Mouse (Mus musculus): Measurements from ENCODE around the gene Ywhag. TPM values are rescaled to one million over a fixed set of nuclear protein-coding genes. Genes with fewer than 3 reads are reported as not detected.
A peak's percentile ranks its signal among the peaks of the same experiment; 100 is the strongest.

The Ywhag gene
- total RNA-seq, 1 experiment from 2014 or later = 477 TPM

- peak; percentile 82 for DNase-seq
These were observed 46.7 kb downstream of the Ywhag start, which contains the start of gene Hspb1 for GRCm38 (mm10) chr5:135887675-135888102. Hspb1 (plus strand) TSS chr5:135887919.

GRCm38 (mm10) chr5:135884641-135885040 lies 49.8 kb downstream of the Ywhag start:
- no peak for DNase-seq

GRCm38 (mm10) chr5:135879449-135880158 lies 54.8 kb downstream of the Ywhag start:
- DNase-seq = peak; percentile 84

- DNase-seq = peak; percentile 51
These were observed 56.6 kb downstream of the Ywhag start for GRCm38 (mm10) chr5:135877831-135878231.

GRCm38 (mm10) chr5:135877180-135877579 lies 57.2 kb downstream of the Ywhag start:
- DNase-seq = peak; percentile 65

GRCm38 (mm10) chr5:135873753-135874152 lies 60.7 kb downstream of the Ywhag start:
- DNase-seq = no peak

- no peak for DNase-seq
These were observed 61.4 kb downstream of the Ywhag start for GRCm38 (mm10) chr5:135872996-135873395.

GRCm38 (mm10) chr5:135870505-135870904 lies 63.9 kb downstream of the Ywhag start:
- no peak for DNase-seq

- DNase-seq = no peak
These were observed 64.6 kb downstream of the Ywhag start for GRCm38 (mm10) chr5:135869661-135870423.

- DNase-seq = no peak
These were observed 65.8 kb downstream of the Ywhag start for GRCm38 (mm10) chr5:135868653-135869052.

GRCm38 (mm10) chr5:135867637-135868593 lies 66.5 kb downstream of the Ywhag start:
- DNase-seq = peak; percentile 37

- no peak for DNase-seq
These were observed 67.8 kb downstream of the Ywhag start for GRCm38 (mm10) chr5:135866662-135867061.

Other genes starting within 250 kb of the Ywhag start
- gene Tmem120a, start 190.2 kb downstream of the Ywhag start, total RNA-seq (2021) = 36.7 and 37.8 TPM in 2 replicates
- gene Styxl1, start 156.2 kb downstream of the Ywhag start, total RNA-seq (2021) = 0.36 TPM in 1 of 2 replicates, not detected in the other
- gene Mdh2, start 156.1 kb downstream of the Ywhag start, total RNA-seq (2021) = 408 and 463 TPM in 2 replicates
- 1.7 and 5.6 TPM in 2 replicates for gene Srrm3, start 127.7 kb downstream of the Ywhag start, total RNA-seq (2021)
- 80.7 and 133 TPM in 2 replicates for gene Hspb1, start 46.7 kb downstream of the Ywhag start, total RNA-seq (2021)
- 4.3 and 7.9 TPM in 2 replicates for gene Ssc4d, start 39.9 kb upstream of the Ywhag start, total RNA-seq (2021)
- gene Zp3, start 45.5 kb upstream of the Ywhag start, total RNA-seq (2021) = not detected in 2 replicates
- gene Dtx2, start 60.2 kb upstream of the Ywhag start, total RNA-seq (2021) = 12.4 and 13.4 TPM in 2 replicates
- gene Upk3b, start 103.9 kb upstream of the Ywhag start, total RNA-seq (2021) = 1.4 and 3.0 TPM in 2 replicates
- not detected in 2 replicates for gene Upk3bl, start 119.9 kb upstream of the Ywhag start, total RNA-seq (2021)
- 13.8 and 19.1 TPM in 2 replicates for gene Rasa4, start 149.3 kb upstream of the Ywhag start, total RNA-seq (2021)
- gene Polr2j, start 182.0 kb upstream of the Ywhag start, total RNA-seq (2021) = 76.9 and 82.2 TPM in 2 replicates
- 13.8 and 14.3 TPM in 2 replicates for gene Lrwd1, start 201.5 kb upstream of the Ywhag start, total RNA-seq (2021)
- 8.8 and 9.5 TPM in 2 replicates for gene Alkbh4, start 201.5 kb upstream of the Ywhag start, total RNA-seq (2021)
- gene Orai2, start 236.1 kb upstream of the Ywhag start, total RNA-seq (2021) = 1.8 and 2.5 TPM in 2 replicates

All from adrenal gland, postnatal 25 days (tissue).